Mouse (Mus musculus): Measurements from ENCODE around the gene Sept9. TPM values are rescaled to one million over a fixed set of nuclear protein-coding genes. Genes with fewer than 3 reads are reported as not detected.

Gene Sept9
- total and polyA plus RNA-seq, 3 experiments = 115 to 469 (median 292) TPM

- H3K36me3 ChIP-seq (replicated peaks) = peaks cover 2% of the 10 kb centered on the region
- H3K9me3 ChIP-seq (replicated peaks) = no peaks in the 10 kb centered on the region
- peaks cover 8% of the 10 kb centered on the region; the same call in 1 of the 2 replicates for H3K4me1 ChIP-seq (ENCODE audit: insufficient read depth, low read depth, low read length)
- ATAC-seq (ENCODE audit: extremely low read depth, insufficient number of reproducible peaks, low FRiP score, poor library complexity, severe bottlenecking) (no peak), DNase-seq (ENCODE audit: low spot score) (no peak)
- peaks cover 64% of the 10 kb centered on the region for H3K27me3 ChIP-seq (ENCODE audit: insufficient read depth, low read length)
- no peak overlapping the region for H3K4me3 ChIP-seq (ENCODE audit: low read depth, low read length)
- TF ChIP-seq GATA1 (IDR thresholded peaks at IDR 0.05; ENCODE audit: borderline replicate concordance, low read length) (no peak), CTCF (IDR thresholded peaks at IDR 0.05; ENCODE audit: low read depth, low read length) (no peak), GATA2 (IDR thresholded peaks at IDR 0.05; ENCODE audit: borderline replicate concordance, low read depth, low read length) (no peak), TAL1 (conservative IDR thresholded peaks at IDR 0.05; ENCODE audit: low read depth, low read length) (no peak), POLR2AphosphoS5 (IDR thresholded peaks at IDR 0.05; ENCODE audit: insufficient replicate concordance, low read depth, low read length) (no peak)
Observed at GRCm38 (mm10) chr11:117269946-117270345, 70.5 kb downstream of the Sept9 start.

GRCm38 (mm10) chr11:117274973-117275372 is 75.5 kb downstream of the Sept9 start:
- peaks cover 61% of the 10 kb centered on the region for H3K27me3 ChIP-seq (ENCODE audit: insufficient read depth, low read length)
- H3K4me1 ChIP-seq (ENCODE audit: insufficient read depth, low read depth, low read length) = no peaks in the 10 kb centered on the region; the same call in 1 of the 2 replicates
- ATAC-seq (ENCODE audit: extremely low read depth, insufficient number of reproducible peaks, low FRiP score, poor library complexity, severe bottlenecking) (no peak), DNase-seq (ENCODE audit: low spot score) (no peak)
- no peak for TF ChIP-seq TAL1 (conservative IDR thresholded peaks at IDR 0.05; ENCODE audit: low read depth, low read length)
- TF ChIP-seq CTCF (IDR thresholded peaks at IDR 0.05; ENCODE audit: low read depth, low read length) = no peak
- TF ChIP-seq GATA2 (IDR thresholded peaks at IDR 0.05; ENCODE audit: borderline replicate concordance, low read depth, low read length) = no peak
- no peak for TF ChIP-seq GATA1 (IDR thresholded peaks at IDR 0.05; ENCODE audit: borderline replicate concordance, low read length)
- TF ChIP-seq POLR2AphosphoS5 (IDR thresholded peaks at IDR 0.05; ENCODE audit: insufficient replicate concordance, low read depth, low read length) = no peak
- H3K36me3 ChIP-seq (replicated peaks) = peaks cover 2% of the 10 kb centered on the region
- no peak overlapping the region for H3K4me3 ChIP-seq (ENCODE audit: low read depth, low read length)
- H3K9me3 ChIP-seq (replicated peaks) = no peaks in the 10 kb centered on the region

DNA sequence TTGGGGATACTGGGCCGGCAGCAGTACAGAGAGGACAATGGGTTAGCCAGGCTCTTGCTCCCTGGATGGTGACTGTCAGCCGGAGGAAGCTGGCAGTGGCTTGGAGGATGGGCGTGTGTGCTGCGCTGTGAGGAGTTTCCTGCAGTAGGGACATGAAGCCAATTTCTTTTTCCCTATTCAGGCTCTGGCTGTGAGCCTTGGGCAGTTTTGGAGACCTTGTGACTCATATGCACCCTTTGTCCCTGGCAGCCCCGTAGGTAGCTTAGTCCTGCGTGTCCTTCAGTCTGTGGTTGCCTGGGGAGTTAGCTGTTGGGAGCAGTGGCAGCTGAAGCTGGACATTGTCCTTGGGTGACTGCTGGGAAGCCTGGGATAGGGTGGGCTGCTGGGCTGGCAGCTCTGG is 76.5 kb downstream of the Sept9 start:
- peaks cover 2% of the 10 kb centered on the region for H3K36me3 ChIP-seq (replicated peaks)
- no peaks in the 10 kb centered on the region; the same call in 1 of the 2 replicates for H3K4me1 ChIP-seq (ENCODE audit: insufficient read depth, low read depth, low read length)
- no peak for ATAC-seq (ENCODE audit: extremely low read depth, insufficient number of reproducible peaks, low FRiP score, poor library complexity, severe bottlenecking)

GRCm38 (mm10) chr11:117276946-117277345 is 77.5 kb downstream of the Sept9 start:
- Histone ChIP-seq H3K4me3 (ENCODE audit: low read depth, low read length) (no peak overlapping the region), H3K36me3 (replicated peaks) (no peaks in the 10 kb centered on the region), H3K27me3 (ENCODE audit: insufficient read depth, low read length) (peaks cover 68% of the 10 kb centered on the region), H3K9me3 (replicated peaks) (no peaks in the 10 kb centered on the region), H3K4me1 (ENCODE audit: insufficient read depth, low read depth, low read length) (no peaks in the 10 kb centered on the region; the same call in 1 of the 2 replicates)
- no peak for ATAC-seq (ENCODE audit: extremely low read depth, insufficient number of reproducible peaks, low FRiP score, poor library complexity, severe bottlenecking)
- no peak for TF ChIP-seq POLR2AphosphoS5 (IDR thresholded peaks at IDR 0.05; ENCODE audit: insufficient replicate concordance, low read depth, low read length)
- TF ChIP-seq CTCF (IDR thresholded peaks at IDR 0.05; ENCODE audit: low read depth, low read length) = no peak
- TF ChIP-seq GATA1 (IDR thresholded peaks at IDR 0.05; ENCODE audit: borderline replicate concordance, low read length) = no peak
- TF ChIP-seq TAL1 (conservative IDR thresholded peaks at IDR 0.05; ENCODE audit: low read depth, low read length) = no peak
- TF ChIP-seq GATA2 (IDR thresholded peaks at IDR 0.05; ENCODE audit: borderline replicate concordance, low read depth, low read length) = no peak
- no peak for DNase-seq (ENCODE audit: low spot score)

More for the DNA sequence above, 76.5 kb downstream of the Sept9 start:
- no peak for TF ChIP-seq CTCF (IDR thresholded peaks at IDR 0.05; ENCODE audit: low read depth, low read length)
- TF ChIP-seq GATA1 (IDR thresholded peaks at IDR 0.05; ENCODE audit: borderline replicate concordance, low read length) = no peak
- no peak for TF ChIP-seq GATA2 (IDR thresholded peaks at IDR 0.05; ENCODE audit: borderline replicate concordance, low read depth, low read length)
- TF ChIP-seq TAL1 (conservative IDR thresholded peaks at IDR 0.05; ENCODE audit: low read depth, low read length) = no peak
- no peak for TF ChIP-seq POLR2AphosphoS5 (IDR thresholded peaks at IDR 0.05; ENCODE audit: insufficient replicate concordance, low read depth, low read length)
- peaks cover 68% of the 10 kb centered on the region for H3K27me3 ChIP-seq (ENCODE audit: insufficient read depth, low read length)
- no peak for DNase-seq (ENCODE audit: low spot score)
- no peak overlapping the region for H3K4me3 ChIP-seq (ENCODE audit: low read depth, low read length)
- H3K9me3 ChIP-seq (replicated peaks) = no peaks in the 10 kb centered on the region

DNA sequence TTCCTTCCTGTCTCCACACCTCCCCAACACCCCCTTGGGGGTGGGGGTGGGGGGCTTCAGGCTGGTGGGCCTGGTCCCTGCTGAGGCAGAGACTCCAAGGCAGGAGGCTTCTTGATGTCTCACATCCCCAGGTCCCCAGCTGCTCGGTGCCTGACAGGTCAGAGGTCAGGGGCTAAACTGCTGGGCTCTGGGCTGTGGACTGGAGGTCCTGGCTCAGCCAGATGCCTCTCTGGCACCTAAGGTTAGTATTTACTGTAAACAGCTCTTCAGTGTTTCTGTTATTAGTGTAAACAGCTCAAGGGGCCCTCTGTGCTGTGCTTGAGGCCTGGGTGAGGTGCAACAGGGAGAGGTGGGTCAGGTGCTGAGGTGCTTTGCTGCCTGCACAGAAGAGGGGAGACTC is 78.7 kb downstream of the Sept9 start:
- TF ChIP-seq POLR2AphosphoS5 (IDR thresholded peaks at IDR 0.05; ENCODE audit: insufficient replicate concordance, low read depth, low read length) (no peak), GATA1 (IDR thresholded peaks at IDR 0.05; ENCODE audit: borderline replicate concordance, low read length) (no peak), CTCF (IDR thresholded peaks at IDR 0.05; ENCODE audit: low read depth, low read length) (no peak), TAL1 (conservative IDR thresholded peaks at IDR 0.05; ENCODE audit: low read depth, low read length) (no peak), GATA2 (IDR thresholded peaks at IDR 0.05; ENCODE audit: borderline replicate concordance, low read depth, low read length) (no peak)
- no peak overlapping the region for H3K4me3 ChIP-seq (ENCODE audit: low read depth, low read length)
- DNase-seq (ENCODE audit: low spot score) (no peak), ATAC-seq (ENCODE audit: extremely low read depth, insufficient number of reproducible peaks, low FRiP score, poor library complexity, severe bottlenecking) (no peak)
- peaks cover 73% of the 10 kb centered on the region for H3K27me3 ChIP-seq (ENCODE audit: insufficient read depth, low read length)
- no peaks in the 10 kb centered on the region for H3K9me3 ChIP-seq (replicated peaks)
- no peaks in the 10 kb centered on the region for H3K36me3 ChIP-seq (replicated peaks)
- H3K4me1 ChIP-seq (ENCODE audit: insufficient read depth, low read depth, low read length) = no peaks in the 10 kb centered on the region; the same call in 1 of the 2 replicates

- Histone ChIP-seq H3K4me1 (ENCODE audit: insufficient read depth, low read depth, low read length) (no peaks in the 10 kb centered on the region; the same call in 1 of the 2 replicates), H3K36me3 (replicated peaks) (no peaks in the 10 kb centered on the region), H3K9me3 (replicated peaks) (no peaks in the 10 kb centered on the region), H3K4me3 (ENCODE audit: low read depth, low read length) (no peak overlapping the region), H3K27me3 (ENCODE audit: insufficient read depth, low read length) (peaks cover 76% of the 10 kb centered on the region)
- ATAC-seq (ENCODE audit: extremely low read depth, insufficient number of reproducible peaks, low FRiP score, poor library complexity, severe bottlenecking) (no peak), DNase-seq (ENCODE audit: low spot score) (no peak)
- TF ChIP-seq POLR2AphosphoS5 (IDR thresholded peaks at IDR 0.05; ENCODE audit: insufficient replicate concordance, low read depth, low read length) = no peak
- no peak for TF ChIP-seq TAL1 (conservative IDR thresholded peaks at IDR 0.05; ENCODE audit: low read depth, low read length)
- no peak for TF ChIP-seq CTCF (IDR thresholded peaks at IDR 0.05; ENCODE audit: low read depth, low read length)
- TF ChIP-seq GATA2 (IDR thresholded peaks at IDR 0.05; ENCODE audit: borderline replicate concordance, low read depth, low read length) = no peak
- no peak for TF ChIP-seq GATA1 (IDR thresholded peaks at IDR 0.05; ENCODE audit: borderline replicate concordance, low read length)
Observed at GRCm38 (mm10) chr11:117278514-117278913, 79.1 kb downstream of the Sept9 start.

All from G1E (cell line).